Mouse (Mus musculus) hindbrain, embryonic 13.5 days (tissue): ENCODE measurements around the gene Rhot2. TPM values are rescaled to one million over a fixed set of nuclear protein-coding genes. Genes with fewer than 3 reads are reported as not detected.
"Not testable (repeated sequence)": the region's sequence is repeated elsewhere in the genome, so short reads cannot be mapped to it uniquely, and the experiment has no call there.

Experiments used
- ATAC-seq: fragments of 200-750 bp; cut with Nextera tagmentation; 2 replicates; pipeline ENCODE4 v1.8.0; 2017; ENCODE audit warnings: moderate TSS enrichment; ENCODE audit not compliant: low FRiP score
- H3K27ac ChIP-seq: fragments of 300-500 bp; sonication (generic); 2 replicates; pipeline ENCODE4 v1.5.1; 2015; ENCODE audit warnings: inconsistent platforms, mild to moderate bottlenecking, moderate library complexity
- H3K27me3 ChIP-seq: fragments of 300-500 bp; sonication (generic); 2 replicates; pipeline ENCODE4 v1.6.1; 2015; ENCODE audit warnings: mild to moderate bottlenecking, inconsistent platforms
- H3K36me3 ChIP-seq: fragments of 300-500 bp; sonication (generic); 2 replicates; pipeline ENCODE4 v1.6.1; 2015; ENCODE audit warnings: mild to moderate bottlenecking, inconsistent platforms
- H3K4me1 ChIP-seq: fragments of 300-500 bp; sonication (generic); replicated peaks from 2 replicates; pipeline ENCODE4 v1.6.1; 2015; ENCODE audit warnings: inconsistent platforms
- H3K4me2 ChIP-seq: fragments of 300-500 bp; sonication (generic); 2 replicates; pipeline ENCODE4 v1.6.1; 2015; ENCODE audit warnings: inconsistent platforms, mild to moderate bottlenecking, moderate library complexity
- H3K4me3 ChIP-seq: fragments of 300-500 bp; sonication (generic); 2 replicates; pipeline ENCODE4 v1.5.1; 2015; ENCODE audit warnings: mild to moderate bottlenecking, inconsistent platforms
- H3K9ac ChIP-seq: fragments of 300-500 bp; sonication (generic); 2 replicates; pipeline ENCODE4 v1.6.1; 2015; ENCODE audit warnings: mild to moderate bottlenecking, inconsistent platforms
- H3K9me3 ChIP-seq: fragments of 300-500 bp; sonication (generic); 2 replicates; pipeline ENCODE4 v1.6.1; 2016; ENCODE audit warnings: inconsistent platforms
- WGBS: fragments of 180-500 bp; shearing (Covaris S2); methylation state at CpG from one replicate; pipeline ENCODE4 v1.1.7; 2015; 5-methylcytosine and 5-hydroxymethylcytosine counted together
- polyA plus RNA-seq: library from polyadenylated mRNA; unstranded; fragments of >200 nt; fragmentation: Nextera tagmentation; extraction: Ambion mirVana; gene quantifications from 2 replicates; pipeline ENCODE4 v1.2.1, GENCODE M21; 2015

Gene Rhot2
- polyA plus RNA-seq, 1 experiment from 2014 or later = 14.5 TPM

DNA sequence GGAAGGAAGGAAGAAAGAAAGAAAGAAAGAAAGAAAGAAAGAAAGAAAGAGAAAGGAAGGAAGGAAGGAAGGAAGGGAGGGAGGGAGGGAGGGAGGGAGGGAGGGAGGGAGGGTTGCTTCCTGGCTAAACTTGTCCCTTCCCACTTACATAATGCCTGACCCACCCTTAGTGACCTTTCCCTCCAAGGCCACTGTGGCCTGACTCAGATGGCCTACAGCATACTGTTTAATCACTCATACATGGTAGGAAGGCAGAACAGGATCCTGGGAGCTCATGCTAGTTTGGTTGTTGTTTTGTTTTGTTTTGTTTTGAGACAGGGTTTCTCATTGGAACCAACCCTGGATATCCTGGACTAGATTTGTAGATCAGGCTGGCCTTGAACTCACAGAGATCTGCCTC, 26.9 kb upstream of the Rhot2 start:
- H3K4me2 ChIP-seq, H3K27ac ChIP-seq, H3K36me3 ChIP-seq, H3K9ac ChIP-seq, H3K9me3 ChIP-seq, H3K4me3 ChIP-seq, ATAC-seq, H3K27me3 ChIP-seq: not testable (repeated sequence)
- peaks cover 35% of the 10 kb centered on the region for H3K4me1 ChIP-seq

- no peak overlapping the region for H3K4me2 ChIP-seq
- no peak overlapping the region for H3K9ac ChIP-seq
- 86% methylated on average over 2 of the region's 2 CpGs for WGBS
- H3K36me3 ChIP-seq = no peaks in the 10 kb centered on the region
- peaks cover 26% of the 10 kb centered on the region for H3K4me1 ChIP-seq
- H3K27ac ChIP-seq = no peak overlapping the region
- no peak overlapping the region for H3K4me3 ChIP-seq
- peaks cover 3% of the 10 kb centered on the region for H3K27me3 ChIP-seq
- no peak for ATAC-seq
- H3K9me3 ChIP-seq = no peaks in the 10 kb centered on the region
These were observed 25.3 kb upstream of the Rhot2 start for GRCm38 (mm10) chr17:25869954-25870353.

DNA sequence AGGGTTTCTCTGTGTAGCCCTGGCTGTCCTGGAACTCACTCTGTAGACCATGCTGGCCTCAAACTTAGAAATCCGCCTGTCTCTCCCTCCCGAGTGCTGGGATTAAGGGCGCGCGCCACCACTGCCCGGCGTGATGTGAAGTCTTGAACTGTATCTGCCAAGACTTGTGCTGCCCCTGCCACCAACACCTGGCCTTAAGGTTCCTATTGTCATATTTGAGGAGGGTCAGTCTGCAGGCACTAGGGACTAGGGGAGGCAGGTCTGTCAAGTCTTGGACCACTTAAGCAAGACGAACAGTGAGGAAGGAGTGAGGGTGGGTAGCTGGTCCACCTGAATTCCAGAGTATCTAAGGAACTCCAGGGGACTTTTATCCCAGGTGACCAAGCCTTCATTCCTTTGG, 24.8 kb upstream of the Rhot2 start:
- Histone ChIP-seq H3K4me2 (no peak overlapping the region), H3K9me3 (no peaks in the 10 kb centered on the region), H3K4me3 (no peak overlapping the region), H3K9ac (no peak overlapping the region), H3K4me1 (peaks cover 26% of the 10 kb centered on the region), H3K27me3 (peaks cover 3% of the 10 kb centered on the region), H3K36me3 (no peaks in the 10 kb centered on the region), H3K27ac (no peak overlapping the region)
- ATAC-seq = no peak
- WGBS = 89% methylated on average over 8 of the region's 8 CpGs

DNA sequence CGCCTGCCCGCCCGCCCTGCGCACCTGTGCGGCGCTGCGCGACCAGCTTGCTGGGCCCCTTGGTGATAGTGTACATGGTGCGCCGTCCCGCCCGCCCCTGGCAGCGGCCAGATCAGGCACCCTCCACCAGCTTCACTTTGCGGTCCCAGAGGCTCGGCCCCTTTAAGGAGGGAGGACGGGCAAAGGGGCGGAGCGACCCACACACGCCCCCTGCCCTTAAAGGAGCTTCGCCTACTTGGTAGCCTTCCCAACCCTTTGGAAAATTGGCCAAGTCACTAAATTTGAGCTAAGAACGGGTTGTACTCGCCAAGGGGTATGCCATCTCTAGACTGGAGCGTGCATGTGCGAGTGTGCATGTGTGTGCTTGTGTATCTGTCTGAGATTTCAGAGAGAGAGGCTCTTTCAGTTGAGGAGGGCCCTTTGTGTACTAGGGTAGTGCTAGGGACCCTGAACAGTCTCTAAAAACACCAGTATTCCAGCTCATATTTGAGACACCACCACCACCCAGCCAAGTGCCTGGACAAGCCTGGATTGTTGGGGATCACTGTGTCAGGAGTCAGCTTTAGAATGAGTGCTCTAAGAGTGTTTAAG, 24.0 kb upstream of the Rhot2 start, which contains the start of gene Mcrip2:
Gene Mcrip2 (minus strand): TSS at position 164 of the 591 bp plus-strand sequence.
- H3K27me3 ChIP-seq = peaks cover 3% of the 10 kb centered on the region
- peaks cover 18% of the 10 kb centered on the region for H3K4me1 ChIP-seq
- peak within 1 kb of the TSS; percentile 66 for H3K4me3 ChIP-seq
- H3K36me3 ChIP-seq = no peaks in the 10 kb centered on the region
- WGBS = 0% methylated on average over 24 of the region's 24 CpGs
- peak; percentile 83 for ATAC-seq
- H3K27ac ChIP-seq = peak within 1 kb of the TSS; percentile 49
- H3K9me3 ChIP-seq = no peaks in the 10 kb centered on the region
- peak within 1 kb of the TSS; percentile 98 for H3K4me2 ChIP-seq
- H3K9ac ChIP-seq = peak within 1 kb of the TSS; percentile 86

DNA sequence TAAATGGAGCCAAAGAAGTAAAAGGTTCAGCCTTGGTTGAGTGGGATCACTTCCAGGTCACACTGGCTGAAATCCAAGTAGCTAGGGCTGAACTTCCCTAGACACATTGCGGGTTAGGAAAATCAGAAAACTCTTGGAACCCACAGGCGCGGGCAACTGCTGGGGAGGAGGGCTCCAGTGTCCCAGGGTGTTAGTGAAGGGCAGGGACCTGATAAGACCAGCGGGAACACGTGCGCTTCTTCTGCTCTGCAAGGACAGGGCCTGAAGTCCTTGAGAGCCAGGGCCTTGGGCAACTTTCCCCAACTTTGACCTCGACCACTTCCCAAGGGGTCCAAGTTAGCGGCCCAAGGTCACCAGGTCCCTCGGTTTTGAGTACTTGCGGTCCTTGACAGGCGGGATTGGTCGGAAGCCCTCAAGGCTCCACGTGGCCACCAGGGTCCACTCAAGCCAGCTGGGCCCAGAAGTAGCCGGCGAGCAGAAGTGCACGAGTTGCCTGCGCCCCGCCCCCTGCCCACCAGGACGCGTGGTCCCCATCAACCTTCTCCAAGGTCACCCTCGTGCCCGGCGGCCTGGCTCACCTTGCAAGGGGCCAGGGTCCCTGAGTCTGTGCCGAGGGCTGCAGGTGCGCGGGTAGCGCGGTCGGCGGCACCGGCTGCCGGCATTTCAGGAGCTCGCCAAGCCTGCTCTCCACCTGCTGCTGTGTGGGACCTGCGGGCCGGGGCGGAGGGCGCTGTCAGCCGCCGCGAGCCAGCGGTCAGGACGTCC, 23.4 kb upstream of the Rhot2 start:
- ATAC-seq = peak; percentile 43
- Histone ChIP-seq H3K27me3 (peaks cover 3% of the 10 kb centered on the region), H3K4me1 (peaks cover 17% of the 10 kb centered on the region), H3K9ac (peak overlapping the region; percentile 86), H3K4me3 (peak overlapping the region; percentile 66), H3K4me2 (peak overlapping the region; percentile 98), H3K9me3 (no peaks in the 10 kb centered on the region), H3K36me3 (no peaks in the 10 kb centered on the region), H3K27ac (peak overlapping the region; percentile 49; the same call in 1 of the 2 replicates)
- WGBS = 2% methylated on average over 42 of the region's 42 CpGs

GRCm38 (mm10) chr17:25867509-25867835, 22.8 kb upstream of the Rhot2 start:
- ATAC-seq = no peak
- WGBS = 22% methylated on average over 7 of the region's 7 CpGs
- Histone ChIP-seq H3K9ac (peak overlapping the region; percentile 86), H3K36me3 (no peaks in the 10 kb centered on the region), H3K27ac (no peak overlapping the region), H3K4me3 (peak overlapping the region; percentile 66), H3K27me3 (peaks cover 3% of the 10 kb centered on the region), H3K9me3 (no peaks in the 10 kb centered on the region), H3K4me1 (peaks cover 17% of the 10 kb centered on the region), H3K4me2 (peak overlapping the region; percentile 98)

DNA sequence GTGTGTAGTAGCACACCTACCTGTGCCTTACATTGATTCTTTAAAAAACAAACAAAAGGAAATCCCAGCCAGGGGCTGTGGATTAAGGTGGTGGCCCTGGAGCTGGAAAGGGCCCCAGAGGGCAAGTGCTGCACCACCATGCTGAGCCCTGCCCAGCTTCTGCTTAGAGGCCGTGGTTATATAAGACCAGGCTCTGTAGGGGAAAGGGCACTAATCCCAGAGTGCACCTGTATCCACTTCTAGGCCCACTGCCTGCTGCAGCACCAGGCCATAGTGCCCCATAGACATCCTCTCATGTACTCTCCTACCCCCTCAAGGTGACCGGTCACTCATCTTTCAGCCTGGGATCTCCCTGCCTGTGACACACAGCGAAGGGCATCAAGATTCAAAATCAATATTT, 21.5 kb upstream of the Rhot2 start:
- H3K36me3 ChIP-seq = no peaks in the 10 kb centered on the region
- WGBS = 98% methylated on average over 3 of the region's 3 CpGs
- no peak overlapping the region for H3K9ac ChIP-seq
- no peak for ATAC-seq
- no peaks in the 10 kb centered on the region for H3K9me3 ChIP-seq
- no peak overlapping the region for H3K27ac ChIP-seq
- no peak overlapping the region for H3K4me2 ChIP-seq
- peaks cover 25% of the 10 kb centered on the region for H3K4me1 ChIP-seq
- peaks cover 3% of the 10 kb centered on the region for H3K27me3 ChIP-seq
- no peak overlapping the region for H3K4me3 ChIP-seq

GRCm38 (mm10) chr17:25865288-25865687, 20.6 kb upstream of the Rhot2 start:
- Histone ChIP-seq H3K27me3 (peaks cover 3% of the 10 kb centered on the region), H3K9ac (peak overlapping the region; percentile 19; the same call in 1 of the 2 replicates), H3K36me3 (no peaks in the 10 kb centered on the region), H3K4me3 (no peak overlapping the region), H3K4me2 (no peak overlapping the region), H3K27ac (no peak overlapping the region), H3K4me1 (peaks cover 34% of the 10 kb centered on the region), H3K9me3 (no peaks in the 10 kb centered on the region)
- 96% methylated on average over 11 of the region's 11 CpGs for WGBS
- ATAC-seq = no peak

DNA sequence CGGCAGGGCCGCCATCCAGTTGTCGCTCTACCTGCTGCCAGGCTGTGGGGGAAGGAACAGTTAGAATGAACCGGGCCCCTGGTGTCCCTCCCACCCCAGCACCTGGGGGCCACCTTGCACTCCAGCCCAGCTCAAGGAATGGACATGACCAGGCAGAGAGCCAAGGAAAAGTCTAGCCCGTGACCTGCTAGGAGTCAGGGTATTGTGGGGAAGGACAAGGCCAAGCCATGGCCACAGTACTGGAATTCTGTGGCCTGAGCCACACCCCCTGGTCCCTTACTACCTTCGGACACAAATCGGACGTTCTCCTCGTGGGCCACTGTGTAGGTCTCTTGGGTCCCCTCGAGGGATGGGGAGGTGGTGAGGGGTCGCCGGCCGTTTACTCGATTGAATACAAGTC, 19.7 kb upstream of the Rhot2 start:
- Histone ChIP-seq H3K27ac (no peak overlapping the region), H3K9ac (no peak overlapping the region), H3K4me1 (peaks cover 38% of the 10 kb centered on the region), H3K4me3 (no peak overlapping the region), H3K36me3 (no peaks in the 10 kb centered on the region), H3K4me2 (no peak overlapping the region), H3K9me3 (no peaks in the 10 kb centered on the region), H3K27me3 (peaks cover 3% of the 10 kb centered on the region)
- 93% methylated on average over 14 of the region's 14 CpGs for WGBS
- no peak for ATAC-seq

- Histone ChIP-seq H3K4me2 (no peak overlapping the region), H3K9ac (no peak overlapping the region), H3K9me3 (no peaks in the 10 kb centered on the region), H3K36me3 (no peaks in the 10 kb centered on the region), H3K27ac (no peak overlapping the region), H3K4me1 (peaks cover 33% of the 10 kb centered on the region), H3K4me3 (no peak overlapping the region), H3K27me3 (peaks cover 3% of the 10 kb centered on the region)
- 87% methylated on average over 6 of the region's 6 CpGs for WGBS
- ATAC-seq = no peak
These were observed 19.0 kb upstream of the Rhot2 start for GRCm38 (mm10) chr17:25863681-25864080.

DNA sequence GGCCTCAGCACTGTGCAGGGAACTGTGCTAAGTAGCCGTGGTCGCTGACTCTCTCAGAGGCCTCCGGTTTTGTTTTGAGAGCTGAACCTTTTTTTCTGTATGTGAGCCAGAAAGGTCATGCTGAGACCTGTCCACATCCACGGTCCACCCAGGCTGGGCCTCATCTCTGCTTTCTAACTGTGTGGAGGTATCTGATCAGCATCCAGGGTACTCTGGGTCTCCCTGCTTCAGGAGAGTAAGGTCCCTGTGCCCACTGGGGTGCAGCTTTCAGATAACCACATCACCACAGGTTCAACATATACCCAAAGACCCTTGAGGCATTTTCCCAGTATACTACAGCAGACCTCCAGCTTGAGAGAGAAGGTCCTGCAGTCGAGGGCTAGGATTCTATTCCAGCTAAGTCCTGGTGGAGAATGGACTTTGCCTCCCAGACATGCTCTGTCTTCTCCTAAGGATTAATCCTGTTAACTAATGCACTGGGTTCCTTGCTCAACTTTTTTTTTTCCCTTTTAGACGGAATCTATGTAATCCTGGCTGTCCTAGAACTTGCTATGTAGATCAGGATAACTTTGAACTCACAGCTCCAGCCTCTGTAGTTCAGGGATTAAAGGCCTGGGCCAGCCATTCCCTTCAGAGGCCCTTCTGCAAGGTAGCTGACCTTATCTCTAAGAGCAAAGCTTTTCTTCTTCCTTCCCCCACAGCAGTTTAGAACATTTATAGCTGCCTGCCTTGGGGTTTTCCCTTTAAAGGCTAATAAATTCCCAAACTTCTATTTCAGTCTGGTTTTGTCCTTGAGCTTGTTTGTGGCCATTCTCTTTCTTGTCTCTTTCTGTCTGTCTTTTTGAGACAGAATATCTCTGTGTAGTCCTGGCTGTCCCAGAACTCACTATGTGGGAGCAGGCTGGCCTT, 17.3 kb upstream of the Rhot2 start:
- Histone ChIP-seq H3K4me1 (peaks cover 26% of the 10 kb centered on the region), H3K9ac (peak overlapping the region; percentile 85), H3K27ac (peak overlapping the region; percentile 91), H3K27me3 (no peaks in the 10 kb centered on the region; the same call in 1 of the 2 replicates), H3K36me3 (no peaks in the 10 kb centered on the region), H3K4me3 (peak overlapping the region; percentile 69), H3K4me2 (peak overlapping the region; percentile 82), H3K9me3 (no peaks in the 10 kb centered on the region)
- peak; percentile 46; the same call in 1 of the 2 replicates for ATAC-seq
- 15% methylated on average over 6 of the region's 6 CpGs for WGBS
